22 mouse cellular contexts compared by ENCODE assay signal in genomic region chr12:39038077-39038476, GRCm38 (mm10).
DNase-seq lines count a peak whose midpoint lies in the region; ATAC-seq and TF ChIP-seq lines count a peak whose summit lies in the region.
"Had no signal": no experiment of that assay in that cellular context is flagged by ENCODE, and none has a peak within 500 bp of the region (broad histone marks: within the 10 kb centered on the region; RNA-seq: fewer than 3 reads in every experiment).

No protein-coding gene starts in this region.

- H3K4me3 ChIP-seq in layer of hippocampus, adult 2 months: no peak overlapping the region
- H3K4me3 ChIP-seq: embryonic facial prominence, embryonic 15.5 days; heart, embryonic 15.5 days; limb, embryonic 12.5 days; midbrain, embryonic 10.5 days; neural tube, embryonic 15.5 days had no signal

- peak; percentile 99 for ATAC-seq in cerebellum, adult (ENCODE audit: insufficient number of reproducible peaks, low FRiP score, low TSS enrichment)
- ATAC-seq: liver, postnatal 0 days had no signal

- peak overlapping the region; percentile 60 for H3K27ac ChIP-seq in layer of hippocampus, adult 2 months
- H3K27ac ChIP-seq: embryonic facial prominence, embryonic 15.5 days; heart, embryonic 15.5 days; hindbrain, embryonic 14.5 days; limb, embryonic 12.5 days; midbrain, embryonic 10.5 days; neural tube, embryonic 15.5 days had no signal

- DNase-seq in cerebellum, postnatal 4 days (ENCODE audit: low spot score in 2 of 2): no peak
- peak; percentile 15 to 26 for DNase-seq in layer of hippocampus, adult 2 months (ENCODE audit: low spot score in 2 of 2)
- no peak for DNase-seq in layer of hippocampus, postnatal 36 days
- DNase-seq in cerebellum, adult 9-11 months: peak; percentile 94
- DNase-seq in layer of hippocampus, adult 9-11 months: peak; percentile 30
- no peak for DNase-seq in ovary, postnatal 14 days (ENCODE audit: low spot score)
- no peak for DNase-seq in left cerebral cortex, adult 11 months (ENCODE audit: low spot score)
- DNase-seq: adrenal gland, postnatal 10 days; heart, postnatal 36 days; kidney, adult 2 months; kidney, postnatal 14 days; liver, postnatal 0 days; lung, postnatal 10 days; right cerebral cortex, postnatal 14 days; spleen, adult 18-20 months had no signal

- no peak for TF ChIP-seq CTCF in layer of hippocampus, adult 2 months (conservative IDR thresholded peaks at IDR 0.05)

Comparison
In these comparisons a context has a peak if more than half of its experiments do, and no peak if none do; other contexts are left out.
1. DNase-seq: peak in layer of hippocampus, adult 2 months (2 of 2), cerebellum, adult 9-11 months (single experiment) and layer of hippocampus, adult 9-11 months (single experiment); none in cerebellum, postnatal 4 days (0 of 2), layer of hippocampus, postnatal 36 days (0 of 2), ovary, postnatal 14 days (single experiment) and left cerebral cortex, adult 11 months (single experiment).